ENCODE assay signal across 14 mouse cellular contexts in genomic region chr13:37870118-37870908, GRCm38 (mm10).
DNase-seq lines count a peak whose midpoint lies in the region; ATAC-seq lines count a peak whose summit lies in the region.
"Had no signal": no experiment of that assay in that cellular context is flagged by ENCODE, and none has a peak within 500 bp of the region (broad histone marks: within the 10 kb centered on the region; RNA-seq: fewer than 3 reads in every experiment).

No protein-coding gene starts in this region.

- WGBS in liver, embryonic 12.5 days (ENCODE audit: insufficient replicate concordance): 35% methylated on average over 12 of the region's 12 CpGs

- no peak overlapping the region for H3K4me3 ChIP-seq in liver, embryonic 12.5 days
- H3K4me3 ChIP-seq: erythroblast, embryonic 14.5 days had no signal

- H3K36me3 ChIP-seq in liver, embryonic 12.5 days: no peaks in the 10 kb centered on the region

- peak; percentile 88 for DNase-seq in 416B (ENCODE audit: low read depth)
- DNase-seq in spleen, postnatal 4 days (ENCODE audit: low spot score in 2 of 2): no peak
- DNase-seq in adrenal gland, postnatal 36 days: no peak
- no peak for DNase-seq in retina, embryonic 14.5 days (ENCODE audit: low spot score)
- DNase-seq: cerebellum, adult 9-11 months; heart, postnatal 10 days; kidney, adult 8-10 months; lung, adult 18-20 months; right cerebral cortex, postnatal 25 days had no signal

- peaks cover 96% of the 10 kb centered on the region for H3K4me1 ChIP-seq in liver, embryonic 12.5 days

- H3K9ac ChIP-seq in liver, embryonic 12.5 days: no peak overlapping the region

- peak overlapping the region; percentile 76 for H3K27ac ChIP-seq in liver, embryonic 12.5 days
- H3K27ac ChIP-seq: hindbrain, postnatal 0 days had no signal

- peak overlapping the region; percentile 30 for H3K4me2 ChIP-seq in liver, embryonic 12.5 days

- no peaks in the 10 kb centered on the region for H3K27me3 ChIP-seq in liver, embryonic 12.5 days (replicated peaks)

- no peaks in the 10 kb centered on the region for H3K9me3 ChIP-seq in liver, embryonic 12.5 days (replicated peaks)

- ATAC-seq in CD4-positive, CD25-positive, alpha-beta regulatory T cell, adult 4 months: peak; percentile 71
- peak; percentile 46; the same call in 1 of the 2 replicates for ATAC-seq in liver, embryonic 12.5 days
- peak; percentile 55 for ATAC-seq in monocyte, adult 5-6 weeks (replicated peaks; ENCODE audit: insufficient number of reproducible peaks, low FRiP score, low TSS enrichment, poor library complexity, severe bottlenecking)
- ATAC-seq: hindbrain, postnatal 0 days had no signal
